In the genomic region with DNA sequence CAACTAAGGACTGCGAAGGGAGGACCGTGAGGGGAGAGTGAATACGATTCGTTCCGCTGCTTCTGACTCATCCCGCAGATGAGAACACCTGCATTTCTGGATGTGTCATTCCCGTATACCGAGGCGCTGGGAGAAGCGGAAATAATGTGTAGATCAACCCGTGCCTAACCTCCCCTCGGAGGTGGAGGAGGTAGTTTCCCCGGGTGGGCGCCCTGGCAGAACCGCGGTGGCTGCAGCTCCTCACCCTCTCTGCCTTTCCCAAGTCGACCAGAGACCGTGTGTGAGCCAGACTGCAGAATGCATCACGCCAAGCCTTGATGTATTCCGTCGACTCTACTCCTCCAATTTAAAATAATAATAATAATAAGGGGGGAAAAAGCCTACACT, we compare ENCODE assay signal across 8 mouse cellular contexts. TPM values are rescaled to one million over a fixed set of nuclear protein-coding genes. Genes with fewer than 3 reads are reported as not detected.
DNase-seq lines count a peak whose midpoint lies in the region; ATAC-seq lines count a peak whose summit lies in the region.

No protein-coding gene starts in this region.

- ATAC-seq in heart, embryonic 13.5 days (ENCODE audit: extremely low read depth, insufficient number of reproducible peaks, low FRiP score, low TSS enrichment): no peak
- no peak for ATAC-seq in liver, embryonic 16.5 days (ENCODE audit: low read depth)

- H3K4me3 ChIP-seq in heart, embryonic 13.5 days: peak overlapping the region; percentile 68
- peak overlapping the region; percentile 50; the same call in 1 of the 2 replicates for H3K4me3 ChIP-seq in liver, embryonic 16.5 days (ENCODE audit: low read depth, low read length)

- no peaks in the 10 kb centered on the region for H3K9me3 ChIP-seq in heart, embryonic 13.5 days
- no peaks in the 10 kb centered on the region for H3K9me3 ChIP-seq in liver, embryonic 16.5 days (replicated peaks; ENCODE audit: control insufficient read depth, low read length)

- peaks cover 30% of the 10 kb centered on the region for H3K4me1 ChIP-seq in heart, embryonic 13.5 days
- H3K4me1 ChIP-seq in liver, embryonic 16.5 days (ENCODE audit: control insufficient read depth, low read depth, low read length): peaks cover 2% of the 10 kb centered on the region; the same call in 1 of the 2 replicates

- H3K27me3 ChIP-seq in heart, embryonic 13.5 days (replicated peaks): peaks cover 35% of the 10 kb centered on the region
- H3K27me3 ChIP-seq in liver, embryonic 16.5 days (ENCODE audit: control insufficient read depth, insufficient read depth, low read depth, low read length): peaks cover 50% of the 10 kb centered on the region

- no peak overlapping the region for H3K27ac ChIP-seq in heart, embryonic 13.5 days (replicated peaks)
- H3K27ac ChIP-seq in liver, embryonic 16.5 days (ENCODE audit: low read length): no peak overlapping the region

- WGBS in heart, embryonic 13.5 days: under 1% methylated on average over 21 of the region's 21 CpGs
- 1% methylated on average over 21 of the region's 21 CpGs for WGBS in liver, embryonic 16.5 days (ENCODE audit: insufficient replicate concordance)

- intact Hi-C loops in heart, postnatal 25 days (cut with DNase I): loop anchor here (10.0 kb wide), 1 partner anchor 1861 kb away; no protein-coding TSS in a partner anchor

- no peaks in the 10 kb centered on the region for H3K36me3 ChIP-seq in heart, embryonic 13.5 days
- no peaks in the 10 kb centered on the region for H3K36me3 ChIP-seq in liver, embryonic 16.5 days (ENCODE audit: control insufficient read depth, insufficient read depth)

- H3K9ac ChIP-seq in heart, embryonic 13.5 days: peak overlapping the region; percentile 75
- H3K9ac ChIP-seq in liver, embryonic 16.5 days (ENCODE audit: low read depth, low read length): no peak overlapping the region

- peak overlapping the region; percentile 98 for H3K4me2 ChIP-seq in heart, embryonic 13.5 days
- H3K4me2 ChIP-seq in liver, embryonic 16.5 days (ENCODE audit: low read depth, low read length): peak overlapping the region; percentile 20; the same call in 1 of the 2 replicates

- DNase-seq in heart, adult 11 months: peak; percentile 87
- DNase-seq in heart, postnatal 25 days (ENCODE audit: low spot score): no peak
- DNase-seq in cerebellum, postnatal 36 days: peak; percentile 9 to 31
- DNase-seq in kidney, postnatal 14 days: peak; percentile 15
- DNase-seq in right cerebral cortex, adult 2 months (ENCODE audit: low spot score in 2 of 2): peak; percentile 56 to 66
- DNase-seq in thymus, adult 18-20 months: no peak

RNA-seq across cellular contexts. Expression of a gene that starts 0.9 kb away (rescaled TPM):
- 1 to 10 TPM; 3.3 to 4.4 TPM for total RNA-seq in heart, postnatal 25 days (2021)
- polyA plus RNA-seq in heart, embryonic 13.5 days (2015; fragmentation: Nextera tagmentation; extraction: Ambion mirVana): 2.3 and 2.5 TPM in 2 replicates
- 0.68 and 0.72 TPM in 2 replicates for polyA plus RNA-seq in liver, embryonic 16.5 days (2015; fragmentation: Nextera tagmentation; extraction: Ambion mirVana)

Comparison
In these comparisons a context has a peak if more than half of its experiments do, and no peak if none do; other contexts are left out.
1. DNase-seq: peak in heart, adult 11 months (single experiment), cerebellum, postnatal 36 days (2 of 2), kidney, postnatal 14 days (single experiment) and right cerebral cortex, adult 2 months (2 of 2); none in heart, postnatal 25 days (single experiment) and thymus, adult 18-20 months (0 of 2).